Mouse (Mus musculus) limb, embryonic 13.5 days (tissue): Measurements from ENCODE around the gene Nudt1. TPM values are rescaled to one million over a fixed set of nuclear protein-coding genes. Genes with fewer than 3 reads are reported as not detected.

Experiments
- polyA plus RNA-seq: library from polyadenylated mRNA; unstranded; fragments of >200 nt; fragmentation: Nextera tagmentation; extraction: Ambion mirVana; gene quantifications from 2 replicates; pipeline ENCODE4 v1.2.1, GENCODE M21; 2015

The Nudt1 gene
- polyA plus RNA-seq, 1 experiment from 2014 or later = 46.6 TPM

Other genes starting within 250 kb of the Nudt1 start
- gene Mad1l1, start 104 bp upstream of the Nudt1 start, polyA plus RNA-seq = 51.1 and 52.6 TPM in 2 replicates
- 23.2 and 24.1 TPM in 2 replicates for gene Mrm2, start 10.2 kb downstream of the Nudt1 start, polyA plus RNA-seq
- gene Snx8, start 67.6 kb downstream of the Nudt1 start, polyA plus RNA-seq = 23.7 and 25.8 TPM in 2 replicates
- gene Eif3b, start 97.7 kb downstream of the Nudt1 start, polyA plus RNA-seq = 101 and 111 TPM in 2 replicates
- not detected in 2 replicates for gene Gm4869, start 124.0 kb downstream of the Nudt1 start, polyA plus RNA-seq
- gene Chst12, start 183.9 kb downstream of the Nudt1 start, polyA plus RNA-seq = 20.4 and 21.2 TPM in 2 replicates
- not detected in 2 replicates for gene Grifin, start 243.4 kb downstream of the Nudt1 start, polyA plus RNA-seq